Mouse (Mus musculus): Measurements from ENCODE around the gene C530008M17Rik. TPM values are rescaled to one million over a fixed set of nuclear protein-coding genes. Genes with fewer than 3 reads are reported as not detected.
A peak's percentile ranks its signal among the peaks of the same experiment; 100 is the strongest.

C530008M17Rik gene
- polyA plus RNA-seq, 1 experiment, result 5.4 TPM

DNA sequence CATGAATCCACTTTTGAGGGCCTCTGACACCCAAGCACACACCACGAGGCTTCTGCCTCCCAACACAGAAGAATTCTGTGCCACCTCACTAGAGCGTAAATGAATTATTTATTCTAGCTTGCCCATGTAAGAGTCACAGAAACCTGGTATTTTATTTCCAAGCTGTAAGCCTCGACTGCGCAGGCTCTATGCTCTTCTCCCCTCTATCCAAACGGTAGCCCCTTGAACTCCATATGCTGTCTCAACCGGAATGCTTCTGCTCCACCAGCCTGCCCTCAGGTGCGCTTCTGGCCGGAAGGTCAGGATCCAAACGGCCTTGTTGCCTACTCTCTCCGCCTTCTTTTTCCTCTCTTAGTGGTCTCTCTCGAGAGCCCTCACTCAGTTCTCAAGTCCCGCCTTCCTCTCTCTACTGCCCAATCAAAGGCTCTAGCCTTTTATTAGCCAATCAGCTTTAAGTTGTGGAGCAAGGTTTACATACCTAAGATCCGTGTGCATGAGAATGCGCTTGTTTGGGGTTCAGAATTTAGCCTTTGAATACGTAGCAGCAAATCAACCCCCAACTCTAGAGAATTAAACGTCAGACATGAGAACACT, 212.5 kb downstream of the C530008M17Rik start:
- Histone ChIP-seq H3K4me3 (replicated peaks) (peak overlapping the region; percentile 36), H3K27me3 (ENCODE audit: control insufficient read depth) (no peaks in the 10 kb centered on the region), H3K9me3 (ENCODE audit: control insufficient read depth, low read length) (no peaks in the 10 kb centered on the region), H3K4me1 (ENCODE audit: control insufficient read depth) (peaks cover 5% of the 10 kb centered on the region), H3K36me3 (ENCODE audit: control insufficient read depth) (peaks cover 80% of the 10 kb centered on the region)
- TF ChIP-seq TAL1 (IDR thresholded peaks at IDR 0.05; ENCODE audit: low read length) (no peak), GATA1 (IDR thresholded peaks at IDR 0.05; ENCODE audit: low read length) (no peak)

DNA sequence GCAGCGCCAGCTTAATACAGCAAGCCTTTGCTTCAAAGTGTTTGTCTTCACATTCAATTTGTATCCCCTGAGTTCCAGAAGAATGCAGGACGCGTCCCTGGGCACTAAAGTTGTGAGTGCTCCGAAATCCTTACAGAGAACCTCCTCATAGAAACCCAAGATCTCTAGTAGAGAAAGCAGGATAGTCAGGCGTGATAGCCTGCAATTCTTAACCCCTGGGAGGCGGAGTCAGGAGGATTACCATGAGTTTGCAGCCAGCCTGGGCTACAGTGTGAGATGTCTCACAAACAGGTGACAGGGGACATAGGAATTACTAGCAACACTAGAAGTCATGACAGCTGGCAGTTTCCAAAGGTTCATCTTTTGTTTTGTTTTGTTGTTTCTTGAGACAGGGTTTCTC, 213.2 kb downstream of the C530008M17Rik start:
- Histone ChIP-seq H3K9me3 (ENCODE audit: control insufficient read depth, low read length) (no peaks in the 10 kb centered on the region), H3K27me3 (ENCODE audit: control insufficient read depth) (no peaks in the 10 kb centered on the region), H3K36me3 (ENCODE audit: control insufficient read depth) (peaks cover 88% of the 10 kb centered on the region), H3K4me1 (ENCODE audit: control insufficient read depth) (peaks cover 5% of the 10 kb centered on the region), H3K4me3 (replicated peaks) (no peak overlapping the region)
- TF ChIP-seq GATA1 (IDR thresholded peaks at IDR 0.05; ENCODE audit: low read length) (no peak), TAL1 (IDR thresholded peaks at IDR 0.05; ENCODE audit: low read length) (no peak)

DNA sequence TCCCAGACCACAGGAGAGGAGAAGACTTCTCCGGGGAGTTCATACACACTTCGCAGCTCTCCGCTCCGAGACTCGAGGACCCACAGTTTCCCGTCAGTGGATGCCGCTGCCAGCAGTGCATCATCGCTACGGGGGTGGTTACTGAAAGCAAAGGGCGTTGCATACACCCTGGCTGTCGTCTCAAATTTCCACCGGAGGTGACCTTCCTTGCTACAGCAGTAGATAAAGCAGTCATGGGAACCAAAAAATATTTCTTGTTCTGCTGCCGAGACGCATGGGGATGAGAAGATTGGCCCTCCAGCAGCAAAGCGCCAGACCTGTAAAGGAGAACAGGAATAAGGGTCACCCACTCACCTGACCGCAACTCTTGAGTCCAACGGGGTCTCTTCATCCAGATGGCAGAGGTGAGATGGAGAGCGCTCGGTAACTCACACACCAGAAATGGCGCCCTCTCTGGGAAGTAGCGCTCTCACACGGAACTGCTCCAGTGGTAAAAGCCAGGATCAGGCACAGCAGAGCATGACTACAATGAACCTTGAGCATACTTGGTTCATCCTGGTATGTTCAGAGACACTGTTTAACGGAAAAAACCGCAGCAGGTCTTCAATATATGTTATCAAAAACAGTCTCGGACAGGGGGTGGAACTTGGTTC, 219.9 kb downstream of the C530008M17Rik start:
- no peak for TF ChIP-seq TAL1 (IDR thresholded peaks at IDR 0.05; ENCODE audit: low read length)
- no peak for TF ChIP-seq GATA1 (IDR thresholded peaks at IDR 0.05; ENCODE audit: low read length)
- Histone ChIP-seq H3K27me3 (ENCODE audit: control insufficient read depth) (no peaks in the 10 kb centered on the region), H3K9me3 (ENCODE audit: control insufficient read depth, low read length) (peaks cover 3% of the 10 kb centered on the region; the same call in 1 of the 2 replicates), H3K36me3 (ENCODE audit: control insufficient read depth) (peaks cover 73% of the 10 kb centered on the region), H3K4me3 (replicated peaks) (no peak overlapping the region), H3K4me1 (ENCODE audit: control insufficient read depth) (no peaks in the 10 kb centered on the region)

DNA sequence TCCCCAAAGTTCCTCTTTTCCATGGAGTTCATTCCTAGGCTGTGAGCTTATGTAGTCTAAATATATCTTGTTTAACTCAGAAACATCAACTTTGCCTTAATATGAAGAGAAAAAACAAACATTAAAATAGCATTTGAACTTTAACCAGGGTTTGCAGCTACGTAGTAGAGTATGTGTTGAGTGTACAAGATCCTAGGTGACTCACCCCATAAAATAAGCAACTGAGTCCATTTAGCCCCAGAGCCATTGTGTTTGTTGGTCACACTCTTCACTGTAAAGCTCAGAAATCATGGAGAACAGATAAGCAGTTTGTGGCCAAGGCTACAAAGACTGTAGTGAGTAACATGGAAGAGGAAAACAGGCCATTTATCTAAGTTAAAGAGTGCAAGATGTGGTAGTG, 227.8 kb downstream of the C530008M17Rik start:
- H3K4me3 ChIP-seq (replicated peaks), result no peak overlapping the region
- peaks cover 69% of the 10 kb centered on the region for H3K36me3 ChIP-seq (ENCODE audit: control insufficient read depth)
- no peaks in the 10 kb centered on the region for H3K27me3 ChIP-seq (ENCODE audit: control insufficient read depth)
- TF ChIP-seq TAL1 (IDR thresholded peaks at IDR 0.05; ENCODE audit: low read length) (no peak), GATA1 (IDR thresholded peaks at IDR 0.05; ENCODE audit: low read length) (no peak)
- no peaks in the 10 kb centered on the region for H3K4me1 ChIP-seq (ENCODE audit: control insufficient read depth)
- H3K9me3 ChIP-seq (ENCODE audit: control insufficient read depth, low read length), result no peaks in the 10 kb centered on the region

DNA sequence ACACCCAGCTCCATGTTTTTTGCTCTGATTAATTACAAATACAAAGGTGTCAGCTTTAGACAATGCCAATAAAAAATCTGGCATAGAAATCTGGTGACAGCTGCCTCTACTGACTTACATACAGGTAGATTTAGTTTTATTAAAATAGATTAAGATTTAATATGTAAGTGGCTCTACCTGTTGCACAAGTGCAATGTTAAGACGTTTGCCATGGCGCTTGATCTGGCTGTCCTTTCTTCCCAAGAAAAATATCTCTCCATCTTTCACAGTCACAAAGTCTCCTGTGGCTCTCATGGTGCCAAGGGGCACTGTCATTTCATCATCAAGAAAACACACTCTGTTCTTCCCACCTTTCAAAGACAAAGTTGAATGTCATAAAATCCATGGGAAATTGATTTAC, 230.7 kb downstream of the C530008M17Rik start:
- Histone ChIP-seq H3K4me1 (ENCODE audit: control insufficient read depth) (no peaks in the 10 kb centered on the region), H3K4me3 (replicated peaks) (no peak overlapping the region), H3K27me3 (ENCODE audit: control insufficient read depth) (no peaks in the 10 kb centered on the region), H3K36me3 (ENCODE audit: control insufficient read depth) (peaks cover 70% of the 10 kb centered on the region), H3K9me3 (ENCODE audit: control insufficient read depth, low read length) (no peaks in the 10 kb centered on the region)
- TF ChIP-seq GATA1 (IDR thresholded peaks at IDR 0.05; ENCODE audit: low read length) (no peak), TAL1 (IDR thresholded peaks at IDR 0.05; ENCODE audit: low read length) (no peak)

DNA sequence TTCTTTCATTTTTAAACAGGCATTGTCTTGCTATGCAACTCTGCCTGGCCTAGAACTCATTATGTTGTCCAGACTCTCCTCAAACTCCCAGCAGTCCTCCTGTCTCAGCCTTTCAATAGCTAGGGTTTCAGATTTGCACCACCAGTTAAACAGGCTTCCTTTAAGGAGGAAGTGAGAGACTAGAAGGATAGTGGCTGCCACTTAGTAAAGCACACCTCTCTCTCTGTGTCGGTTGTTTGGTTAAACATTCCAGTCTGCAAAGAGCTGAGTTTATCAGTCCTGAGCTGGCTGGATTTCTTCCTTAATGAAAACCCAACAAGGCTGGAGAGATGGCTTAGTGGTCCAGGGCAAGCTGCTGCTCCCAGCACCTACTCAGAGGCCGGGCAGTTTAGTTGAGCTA, 236.3 kb downstream of the C530008M17Rik start:
- TF ChIP-seq TAL1 (IDR thresholded peaks at IDR 0.05; ENCODE audit: low read length) (no peak), GATA1 (IDR thresholded peaks at IDR 0.05; ENCODE audit: low read length) (no peak)

DNA sequence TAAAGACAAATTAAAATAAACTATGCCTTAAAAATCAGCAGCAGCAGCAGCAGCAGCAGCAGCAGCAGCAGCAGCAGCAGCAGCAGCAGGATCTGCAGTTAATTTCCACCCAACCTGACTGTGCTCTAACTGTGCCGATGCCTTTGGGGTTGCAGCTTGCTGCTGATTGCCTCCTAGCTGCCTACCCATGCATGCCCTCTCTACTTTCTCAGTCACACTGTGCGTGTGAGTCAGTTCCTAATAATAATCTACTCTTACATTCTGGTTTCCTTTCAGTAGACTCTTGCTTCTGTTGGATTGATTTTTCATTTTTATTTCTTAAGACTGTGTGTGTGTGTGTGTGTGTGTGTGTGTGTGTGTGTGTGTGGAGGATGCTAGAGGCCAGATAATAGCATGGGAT, 236.8 kb downstream of the C530008M17Rik start:
- peaks cover 63% of the 10 kb centered on the region for H3K36me3 ChIP-seq (ENCODE audit: control insufficient read depth)
- H3K4me3 ChIP-seq (replicated peaks), result no peak overlapping the region

More for the DNA sequence above, 236.3 kb downstream of the C530008M17Rik start:
- Histone ChIP-seq H3K9me3 (ENCODE audit: control insufficient read depth, low read length) (no peaks in the 10 kb centered on the region), H3K36me3 (ENCODE audit: control insufficient read depth) (peaks cover 61% of the 10 kb centered on the region), H3K4me1 (ENCODE audit: control insufficient read depth) (peaks cover 2% of the 10 kb centered on the region), H3K27me3 (ENCODE audit: control insufficient read depth) (no peaks in the 10 kb centered on the region), H3K4me3 (replicated peaks) (no peak overlapping the region)

DNA sequence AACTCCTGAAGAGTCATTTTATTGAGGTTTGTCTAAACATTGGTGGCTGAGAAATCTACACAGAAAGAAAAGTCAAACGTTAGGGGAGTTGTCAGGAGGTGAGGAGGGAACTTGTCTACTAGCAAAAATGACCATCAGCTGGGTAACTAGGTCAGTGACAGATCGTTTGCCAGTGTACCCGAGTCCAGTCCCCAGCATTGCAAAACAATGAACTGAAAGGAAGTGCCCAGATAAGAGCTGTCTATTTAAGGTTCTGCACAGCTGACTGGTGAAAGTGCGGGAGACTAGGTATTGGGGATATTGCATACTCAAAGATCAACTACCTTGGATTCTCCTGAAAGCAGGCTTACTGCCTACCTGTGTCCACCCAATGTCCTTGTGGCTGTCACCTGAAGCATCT, 245.8 kb downstream of the C530008M17Rik start:
- H3K27me3 ChIP-seq (ENCODE audit: control insufficient read depth), result no peaks in the 10 kb centered on the region
- no peaks in the 10 kb centered on the region for H3K9me3 ChIP-seq (ENCODE audit: control insufficient read depth, low read length)
- no peak overlapping the region for H3K4me3 ChIP-seq (replicated peaks)
- no peak for TF ChIP-seq TAL1 (IDR thresholded peaks at IDR 0.05; ENCODE audit: low read length)
- TF ChIP-seq GATA1 (IDR thresholded peaks at IDR 0.05; ENCODE audit: low read length), result no peak
- H3K4me1 ChIP-seq (ENCODE audit: control insufficient read depth), result peaks cover 24% of the 10 kb centered on the region
- H3K36me3 ChIP-seq (ENCODE audit: control insufficient read depth), result peaks cover 18% of the 10 kb centered on the region

More for the DNA sequence above, 236.8 kb downstream of the C530008M17Rik start:
- H3K9me3 ChIP-seq (ENCODE audit: control insufficient read depth, low read length), result no peaks in the 10 kb centered on the region
- no peaks in the 10 kb centered on the region for H3K27me3 ChIP-seq (ENCODE audit: control insufficient read depth)
- TF ChIP-seq TAL1 (IDR thresholded peaks at IDR 0.05; ENCODE audit: low read length), result no peak
- TF ChIP-seq GATA1 (IDR thresholded peaks at IDR 0.05; ENCODE audit: low read length), result no peak
- H3K4me1 ChIP-seq (ENCODE audit: control insufficient read depth), result peaks cover 2% of the 10 kb centered on the region

DNA sequence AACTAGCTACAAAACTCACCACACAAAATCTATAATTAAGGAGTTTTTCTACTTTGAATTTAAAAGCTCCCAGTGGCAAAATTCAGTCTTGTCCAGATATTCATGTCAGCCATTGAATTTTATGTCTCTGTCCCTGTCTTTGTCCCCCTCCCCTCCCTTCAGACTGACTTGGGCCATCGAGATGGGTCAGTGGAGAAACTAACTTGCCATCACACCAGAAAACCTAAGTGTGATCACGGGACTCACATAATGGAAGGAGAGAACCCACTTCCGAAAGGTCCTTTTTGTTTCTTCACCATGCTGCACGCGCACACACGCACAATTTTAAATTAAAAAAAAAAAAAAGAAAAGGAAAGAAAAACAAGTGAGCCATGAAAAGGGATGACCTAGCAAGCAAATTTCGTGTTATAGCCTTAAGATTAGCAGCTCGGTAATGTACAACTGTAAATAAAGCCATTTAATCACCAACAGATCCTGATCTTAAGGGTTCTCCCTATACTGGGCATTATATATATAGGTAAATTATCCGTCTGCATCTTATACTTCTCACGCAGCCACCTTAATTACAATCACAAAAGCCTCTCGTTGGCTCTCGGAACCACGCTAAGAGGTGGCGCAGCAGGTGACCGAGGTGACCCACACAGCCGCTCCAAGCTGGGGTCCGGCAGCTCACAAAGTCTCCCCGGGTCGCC, 248.5 kb downstream of the C530008M17Rik start:
- Histone ChIP-seq H3K4me1 (ENCODE audit: control insufficient read depth) (peaks cover 24% of the 10 kb centered on the region), H3K27me3 (ENCODE audit: control insufficient read depth) (no peaks in the 10 kb centered on the region), H3K36me3 (ENCODE audit: control insufficient read depth) (peaks cover 11% of the 10 kb centered on the region), H3K9me3 (ENCODE audit: control insufficient read depth, low read length) (no peaks in the 10 kb centered on the region), H3K4me3 (replicated peaks) (peak overlapping the region; percentile 78)
- no peak for TF ChIP-seq GATA1 (IDR thresholded peaks at IDR 0.05; ENCODE audit: low read length)
- no peak for TF ChIP-seq TAL1 (IDR thresholded peaks at IDR 0.05; ENCODE audit: low read length)
